9 mouse cellular contexts compared by ENCODE assay signal in genomic region chr2:166780980-166781578, GRCm38 (mm10). TPM values are rescaled to one million over a fixed set of nuclear protein-coding genes. Genes with fewer than 3 reads are reported as not detected.
DNase-seq lines count a peak whose midpoint lies in the region; ATAC-seq and TF ChIP-seq lines count a peak whose summit lies in the region.
"Had no signal": no experiment of that assay in that cellular context is flagged by ENCODE, and none has a peak within 500 bp of the region (broad histone marks: within the 10 kb centered on the region; RNA-seq: fewer than 3 reads in every experiment).

No protein-coding gene starts in this region.

- no peaks in the 10 kb centered on the region for H3K9me3 ChIP-seq in liver, embryonic 11.5 days (ENCODE audit: control insufficient read depth, low read length)
- no peaks in the 10 kb centered on the region for H3K9me3 ChIP-seq in neural tube, embryonic 15.5 days (replicated peaks)

- no peak overlapping the region for H3K4me2 ChIP-seq in liver, embryonic 11.5 days
- H3K4me2 ChIP-seq in neural tube, embryonic 15.5 days, result no peak overlapping the region

- H3K36me3 ChIP-seq in kidney, adult 2 months (ENCODE audit: control insufficient read depth, insufficient read depth, low read length), result no peaks in the 10 kb centered on the region
- no peaks in the 10 kb centered on the region for H3K36me3 ChIP-seq in liver, embryonic 11.5 days (ENCODE audit: control insufficient read depth, insufficient read depth, low read length)
- H3K36me3 ChIP-seq in neural tube, embryonic 15.5 days, result no peaks in the 10 kb centered on the region

- no peaks in the 10 kb centered on the region for H3K27me3 ChIP-seq in kidney, adult 2 months (replicated peaks; ENCODE audit: control insufficient read depth, insufficient read depth, low read length)
- H3K27me3 ChIP-seq in liver, embryonic 11.5 days (replicated peaks; ENCODE audit: control insufficient read depth, insufficient read depth, low read length), result no peaks in the 10 kb centered on the region
- no peaks in the 10 kb centered on the region; the same call in 1 of the 2 replicates for H3K27me3 ChIP-seq in neural tube, embryonic 15.5 days (replicated peaks)

- no peak for TF ChIP-seq POLR2A in kidney, adult 2 months (IDR thresholded peaks at IDR 0.05; ENCODE audit: low read depth, low read length)

- H3K27ac ChIP-seq in gastrocnemius, adult 2 months, result no peak overlapping the region
- no peak overlapping the region for H3K27ac ChIP-seq in kidney, adult 2 months (ENCODE audit: insufficient read depth, low read depth, low read length)
- no peak overlapping the region for H3K27ac ChIP-seq in liver, embryonic 11.5 days (ENCODE audit: low read depth, low read length)
- no peak overlapping the region for H3K27ac ChIP-seq in neural tube, embryonic 15.5 days (replicated peaks)

- peak; percentile 70 for DNase-seq in 416B (ENCODE audit: low read depth)
- peak; percentile 70 for DNase-seq in R1 (ENCODE audit: low read depth, low spot score)
- DNase-seq in cerebellum, postnatal 36 days, result peak; percentile 75 to 86
- DNase-seq in gastrocnemius, adult 2 months, result peak; percentile 80
- peak; percentile 70 for DNase-seq in kidney, adult 2 months
- DNase-seq in liver, embryonic 11.5 days (ENCODE audit: low spot score), result peak; percentile 67
- peak; percentile 64 to 83 for DNase-seq in thymus, postnatal 10 days (ENCODE audit: low spot score in 2 of 2)

- intact Hi-C loops in gastrocnemius, adult 2 months (cut with DNase I), result loop anchor here (1.0 to 10.0 kb wide), 2 partner anchors 189 to 686 kb away; no protein-coding TSS in a partner anchor

- no peak overlapping the region for H3K9ac ChIP-seq in liver, embryonic 11.5 days (ENCODE audit: low read depth, low read length)
- H3K9ac ChIP-seq in neural tube, embryonic 15.5 days (replicated peaks), result no peak overlapping the region

- 14% methylated on average over 9 of the region's 9 CpGs for WGBS in kidney, adult 2 months
- WGBS in liver, embryonic 11.5 days, result 14% methylated on average over 9 of the region's 9 CpGs
- WGBS in neural tube, embryonic 15.5 days, result 9% methylated on average over 9 of the region's 9 CpGs

- ATAC-seq in liver, embryonic 11.5 days (replicated peaks; ENCODE audit: low FRiP score), result no peak
- peak; percentile 64 for ATAC-seq in neural tube, embryonic 15.5 days (ENCODE audit: low FRiP score)

- H3K4me3 ChIP-seq in gastrocnemius, adult 2 months, result no peak overlapping the region
- H3K4me3 ChIP-seq in kidney, adult 2 months (ENCODE audit: insufficient read depth, low read depth, low read length), result no peak overlapping the region
- no peak overlapping the region for H3K4me3 ChIP-seq in liver, embryonic 11.5 days (ENCODE audit: low read depth, low read length)
- no peak overlapping the region for H3K4me3 ChIP-seq in neural tube, embryonic 15.5 days (replicated peaks)
- H3K4me3 ChIP-seq: erythroblast, embryonic 14.5 days had no signal

- peak; percentile 97 for TF ChIP-seq CTCF in gastrocnemius, adult 2 months (IDR thresholded peaks at IDR 0.05)
- TF ChIP-seq CTCF in kidney, adult 2 months (conservative IDR thresholded peaks at IDR 0.05; ENCODE audit: insufficient read depth, insufficient read length, low read depth, low read length), result peak; percentile 95

- H3K4me1 ChIP-seq in kidney, adult 2 months (ENCODE audit: control insufficient read depth, insufficient read depth, low read length), result no peaks in the 10 kb centered on the region
- no peaks in the 10 kb centered on the region for H3K4me1 ChIP-seq in liver, embryonic 11.5 days (replicated peaks; ENCODE audit: control insufficient read depth, insufficient read depth, low read length)
- peaks cover 16% of the 10 kb centered on the region for H3K4me1 ChIP-seq in neural tube, embryonic 15.5 days

RNA-seq across cellular contexts. Expression of gene Trp53rkb, which starts 11.3 kb away (rescaled TPM):
- 1 to 10 TPM; 2.2 to 3.1 TPM for total RNA-seq in gastrocnemius, adult 2 months (2021)
- 3.7 and 4.0 TPM in 2 replicates for polyA plus RNA-seq in kidney, adult 2 months (2012; rRNA removed)
- polyA plus RNA-seq in liver, embryonic 11.5 days (2014; fragmentation: Nextera tagmentation; extraction: Ambion mirVana), result 7.6 and 9.5 TPM in 2 replicates
- polyA plus RNA-seq in neural tube, embryonic 15.5 days (2015; fragmentation: Nextera tagmentation; extraction: Ambion mirVana), result 9.1 and 10.3 TPM in 2 replicates

RNA-seq across cellular contexts. Expression of gene Arfgef2, which starts 24.3 kb away (rescaled TPM):
- total RNA-seq in gastrocnemius, adult 2 months (2021), result 10 to 100 TPM; 24.9 to 30.9 TPM
- polyA plus RNA-seq in kidney, adult 2 months (2012; rRNA removed), result 17.9 and 18.7 TPM in 2 replicates
- 11.3 and 12.7 TPM in 2 replicates for polyA plus RNA-seq in liver, embryonic 11.5 days (2014; fragmentation: Nextera tagmentation; extraction: Ambion mirVana)
- polyA plus RNA-seq in neural tube, embryonic 15.5 days (2015; fragmentation: Nextera tagmentation; extraction: Ambion mirVana), result 4.1 and 4.6 TPM in 2 replicates
